Mouse (Mus musculus): Measurements from ENCODE around the gene Cic. TPM values are rescaled to one million over a fixed set of nuclear protein-coding genes. Genes with fewer than 3 reads are reported as not detected.

Gene Cic
- polyA plus RNA-seq, 2 experiments, result 48.9 to 155 TPM

DNA sequence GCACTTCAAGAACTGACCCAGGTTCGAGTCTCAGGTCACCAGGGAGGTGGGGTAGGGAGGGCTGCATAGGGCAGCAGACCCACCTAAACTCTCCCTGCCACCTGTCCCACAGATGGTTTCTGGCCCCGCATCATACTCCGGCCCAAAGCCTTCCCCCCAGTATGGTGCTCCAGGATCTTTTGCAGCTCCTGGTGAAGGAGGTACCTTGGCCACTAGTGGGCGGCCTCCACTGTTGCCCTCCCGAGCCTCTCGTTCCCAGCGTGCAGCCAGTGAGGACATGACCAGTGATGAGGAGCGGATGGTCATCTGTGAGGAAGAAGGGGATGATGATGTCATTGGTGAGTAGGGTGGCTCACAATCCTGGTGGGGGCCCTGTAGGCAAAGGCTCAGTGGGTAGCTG is 19.5 kb downstream of the Cic start:
- no peaks in the 10 kb centered on the region for H3K9me3 ChIP-seq (ENCODE audit: control insufficient read depth, low read length)
- H3K4me3 ChIP-seq (replicated peaks; ENCODE audit: low read length), result no peak overlapping the region
- WGBS, result 82% methylated on average over 8 of the region's 8 CpGs
- no peaks in the 10 kb centered on the region for H3K27me3 ChIP-seq (ENCODE audit: control insufficient read depth, insufficient read depth, low read length)
- no peak overlapping the region for H3K9ac ChIP-seq (ENCODE audit: low read depth, low read length, severe bottlenecking)
- DNase-seq (ENCODE audit: low spot score), result no peak
- no peak for ATAC-seq (ENCODE audit: low FRiP score, low read depth)
- H3K27ac ChIP-seq (replicated peaks; ENCODE audit: low read depth, low read length), result no peak overlapping the region
- no peak for TF ChIP-seq POLR2A (IDR thresholded peaks at IDR 0.05; ENCODE audit: borderline replicate concordance, extremely low read depth, insufficient read depth, insufficient read length)
- H3K4me1 ChIP-seq (ENCODE audit: control insufficient read depth, insufficient read depth, low read length), result peaks cover 11% of the 10 kb centered on the region
- peaks cover 77% of the 10 kb centered on the region for H3K36me3 ChIP-seq (ENCODE audit: control insufficient read depth, insufficient read depth, low read length)
- no peak overlapping the region for H3K4me2 ChIP-seq (replicated peaks; ENCODE audit: low read depth, low read length, severe bottlenecking)

DNA sequence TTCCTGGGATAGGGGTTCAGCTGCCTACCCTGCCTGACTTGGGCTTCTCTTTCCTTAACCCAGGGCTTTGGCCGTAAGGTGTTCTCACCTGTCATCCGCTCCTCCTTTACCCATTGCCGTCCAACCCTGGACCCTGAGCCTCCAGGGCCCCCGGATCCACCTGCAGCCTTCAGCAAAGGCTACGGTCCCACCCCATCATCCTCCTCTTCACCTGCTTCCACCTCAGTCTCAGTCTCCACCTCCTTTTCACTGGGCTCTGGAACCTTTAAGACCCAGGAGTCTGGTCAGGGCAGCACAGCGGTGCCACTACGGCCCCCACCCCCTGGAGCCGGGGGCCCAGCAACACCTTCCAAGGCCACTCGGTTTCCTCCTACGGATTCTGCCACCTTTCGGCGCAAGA is 20.5 kb downstream of the Cic start:
- peaks cover 87% of the 10 kb centered on the region for H3K36me3 ChIP-seq (ENCODE audit: control insufficient read depth, insufficient read depth, low read length)
- no peaks in the 10 kb centered on the region for H3K27me3 ChIP-seq (ENCODE audit: control insufficient read depth, insufficient read depth, low read length)
- no peak for ATAC-seq (ENCODE audit: low FRiP score, low read depth)
- H3K4me1 ChIP-seq (ENCODE audit: control insufficient read depth, insufficient read depth, low read length), result peaks cover 11% of the 10 kb centered on the region
- no peak for TF ChIP-seq POLR2A (IDR thresholded peaks at IDR 0.05; ENCODE audit: borderline replicate concordance, extremely low read depth, insufficient read depth, insufficient read length)
- DNase-seq (ENCODE audit: low spot score), result no peak
- no peaks in the 10 kb centered on the region for H3K9me3 ChIP-seq (ENCODE audit: control insufficient read depth, low read length)
- no peak overlapping the region for H3K9ac ChIP-seq (ENCODE audit: low read depth, low read length, severe bottlenecking)
- H3K4me3 ChIP-seq (replicated peaks; ENCODE audit: low read length), result no peak overlapping the region
- no peak overlapping the region for H3K4me2 ChIP-seq (replicated peaks; ENCODE audit: low read depth, low read length, severe bottlenecking)
- WGBS, result 96% methylated on average over 12 of the region's 12 CpGs
- no peak overlapping the region for H3K27ac ChIP-seq (replicated peaks; ENCODE audit: low read depth, low read length)

DNA sequence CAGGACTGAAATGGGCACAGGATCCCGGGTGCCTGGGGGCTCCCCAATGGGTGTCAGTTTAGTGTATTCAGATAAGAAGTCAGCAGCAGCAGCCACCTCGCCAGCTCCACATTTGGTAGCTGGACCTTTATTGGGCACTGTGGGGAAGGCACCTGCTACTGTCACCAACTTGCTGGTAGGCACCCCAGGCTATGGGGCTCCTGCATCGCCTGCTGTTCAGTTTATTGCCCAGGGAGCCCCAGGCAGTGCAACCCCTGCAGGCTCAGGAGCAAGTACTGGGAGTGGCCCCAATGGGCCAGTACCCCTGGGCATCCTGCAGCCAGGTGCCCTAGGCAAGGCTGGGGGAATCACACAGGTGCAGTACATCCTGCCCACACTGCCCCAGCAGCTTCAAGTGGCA is 21.2 kb downstream of the Cic start:
- no peak overlapping the region for H3K4me2 ChIP-seq (replicated peaks; ENCODE audit: low read depth, low read length, severe bottlenecking)
- H3K9ac ChIP-seq (ENCODE audit: low read depth, low read length, severe bottlenecking), result no peak overlapping the region
- H3K4me1 ChIP-seq (ENCODE audit: control insufficient read depth, insufficient read depth, low read length), result peaks cover 8% of the 10 kb centered on the region
- no peak overlapping the region for H3K27ac ChIP-seq (replicated peaks; ENCODE audit: low read depth, low read length)
- peaks cover 95% of the 10 kb centered on the region for H3K36me3 ChIP-seq (ENCODE audit: control insufficient read depth, insufficient read depth, low read length)
- H3K27me3 ChIP-seq (ENCODE audit: control insufficient read depth, insufficient read depth, low read length), result no peaks in the 10 kb centered on the region
- ATAC-seq (ENCODE audit: low FRiP score, low read depth) (no peak), DNase-seq (ENCODE audit: low spot score) (no peak)
- H3K9me3 ChIP-seq (ENCODE audit: control insufficient read depth, low read length), result no peaks in the 10 kb centered on the region
- no peak overlapping the region for H3K4me3 ChIP-seq (replicated peaks; ENCODE audit: low read length)
- TF ChIP-seq POLR2A (IDR thresholded peaks at IDR 0.05; ENCODE audit: borderline replicate concordance, extremely low read depth, insufficient read depth, insufficient read length), result no peak
- WGBS, result 89% methylated on average over 2 of the region's 3 CpGs

DNA sequence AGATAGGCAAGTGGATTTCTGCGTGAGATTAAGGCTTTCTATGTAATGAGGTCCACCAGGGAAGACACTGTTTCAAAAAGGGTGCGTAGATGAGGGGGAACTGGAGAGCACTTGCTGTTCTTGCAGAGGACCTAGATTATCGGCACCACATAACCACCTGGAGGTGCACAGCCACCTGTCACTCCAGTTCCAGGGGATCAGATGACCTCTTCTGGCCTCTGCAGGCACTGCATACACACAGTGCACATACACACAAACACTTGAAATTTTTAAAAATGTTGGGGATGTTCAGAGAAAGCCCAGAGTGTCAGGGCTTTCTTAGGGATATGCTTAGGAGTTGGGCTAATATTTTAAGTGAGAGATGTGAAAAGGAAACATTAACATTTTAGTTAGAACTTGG is 22.4 kb downstream of the Cic start:
- no peaks in the 10 kb centered on the region for H3K4me1 ChIP-seq (ENCODE audit: control insufficient read depth, insufficient read depth, low read length)
- no peak for TF ChIP-seq POLR2A (IDR thresholded peaks at IDR 0.05; ENCODE audit: borderline replicate concordance, extremely low read depth, insufficient read depth, insufficient read length)
- ATAC-seq (ENCODE audit: low FRiP score, low read depth), result no peak

DNA sequence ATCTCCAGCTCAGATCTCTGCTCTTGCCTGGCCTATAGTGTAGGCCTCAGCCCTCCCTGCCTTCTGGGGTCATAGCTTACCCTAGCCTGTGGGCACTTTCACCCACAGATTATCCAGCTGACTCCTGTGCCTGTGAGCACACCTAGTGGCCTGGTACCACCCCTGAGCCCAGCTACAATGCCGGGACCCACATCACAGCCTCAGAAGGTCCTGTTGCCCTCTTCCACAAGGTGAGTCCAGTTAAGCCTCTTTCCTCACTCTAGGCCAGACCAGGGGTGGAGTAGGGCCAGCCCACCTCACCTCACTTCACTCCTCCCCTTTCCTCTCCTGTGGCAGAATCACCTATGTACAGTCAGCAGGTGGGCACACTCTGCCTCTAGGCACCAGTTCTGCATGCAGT is 23.0 kb downstream of the Cic start:
- Histone ChIP-seq H3K4me1 (ENCODE audit: control insufficient read depth, insufficient read depth, low read length) (no peaks in the 10 kb centered on the region), H3K4me2 (replicated peaks; ENCODE audit: low read depth, low read length, severe bottlenecking) (no peak overlapping the region), H3K9ac (ENCODE audit: low read depth, low read length, severe bottlenecking) (no peak overlapping the region), H3K4me3 (replicated peaks; ENCODE audit: low read length) (no peak overlapping the region), H3K27me3 (ENCODE audit: control insufficient read depth, insufficient read depth, low read length) (no peaks in the 10 kb centered on the region), H3K36me3 (ENCODE audit: control insufficient read depth, insufficient read depth, low read length) (peaks cover 100% of the 10 kb centered on the region), H3K9me3 (ENCODE audit: control insufficient read depth, low read length) (no peaks in the 10 kb centered on the region), H3K27ac (replicated peaks; ENCODE audit: low read depth, low read length) (no peak overlapping the region)
- no peak for ATAC-seq (ENCODE audit: low FRiP score, low read depth)
- 95% methylated on average over 1 of the region's 1 CpGs for WGBS
- TF ChIP-seq POLR2A (IDR thresholded peaks at IDR 0.05; ENCODE audit: borderline replicate concordance, extremely low read depth, insufficient read depth, insufficient read length), result no peak
- no peak for DNase-seq (ENCODE audit: low spot score)

More for the DNA sequence above, 22.4 kb downstream of the Cic start:
- no peak for DNase-seq (ENCODE audit: low spot score)
- H3K27ac ChIP-seq (replicated peaks; ENCODE audit: low read depth, low read length), result no peak overlapping the region
- no peaks in the 10 kb centered on the region for H3K27me3 ChIP-seq (ENCODE audit: control insufficient read depth, insufficient read depth, low read length)
- 94% methylated on average over 3 of the region's 3 CpGs for WGBS
- H3K36me3 ChIP-seq (ENCODE audit: control insufficient read depth, insufficient read depth, low read length), result peaks cover 100% of the 10 kb centered on the region
- no peaks in the 10 kb centered on the region for H3K9me3 ChIP-seq (ENCODE audit: control insufficient read depth, low read length)
- no peak overlapping the region for H3K9ac ChIP-seq (ENCODE audit: low read depth, low read length, severe bottlenecking)
- no peak overlapping the region for H3K4me2 ChIP-seq (replicated peaks; ENCODE audit: low read depth, low read length, severe bottlenecking)
- no peak overlapping the region for H3K4me3 ChIP-seq (replicated peaks; ENCODE audit: low read length)

DNA sequence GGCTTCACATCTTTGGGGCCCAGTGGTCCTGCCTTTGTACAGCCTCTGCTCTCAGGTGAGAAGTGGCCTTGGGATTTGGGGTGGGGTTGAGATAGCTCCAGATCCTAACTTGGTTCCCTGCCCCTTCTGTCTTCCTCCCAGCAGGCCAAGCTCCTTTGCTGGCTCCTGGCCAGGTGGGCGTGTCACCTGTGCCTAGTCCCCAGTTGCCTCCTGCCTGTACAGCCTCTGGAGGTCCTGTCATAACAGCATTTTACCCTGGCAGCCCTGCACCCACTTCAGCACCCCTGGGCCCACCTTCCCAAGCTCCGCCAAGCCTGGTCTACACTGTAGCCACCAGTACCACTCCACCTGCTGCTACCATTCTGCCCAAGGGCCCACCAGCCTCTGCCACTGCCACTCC is 23.4 kb downstream of the Cic start:
- Histone ChIP-seq H3K4me1 (ENCODE audit: control insufficient read depth, insufficient read depth, low read length) (no peaks in the 10 kb centered on the region), H3K27ac (replicated peaks; ENCODE audit: low read depth, low read length) (0 out of 2 replicates have a peak overlapping the region, but pooled peaks have one; percentile 8), H3K27me3 (ENCODE audit: control insufficient read depth, insufficient read depth, low read length) (no peaks in the 10 kb centered on the region), H3K4me2 (replicated peaks; ENCODE audit: low read depth, low read length, severe bottlenecking) (no peak overlapping the region), H3K9ac (ENCODE audit: low read depth, low read length, severe bottlenecking) (no peak overlapping the region), H3K4me3 (replicated peaks; ENCODE audit: low read length) (no peak overlapping the region), H3K36me3 (ENCODE audit: control insufficient read depth, insufficient read depth, low read length) (peaks cover 100% of the 10 kb centered on the region), H3K9me3 (ENCODE audit: control insufficient read depth, low read length) (no peaks in the 10 kb centered on the region)
- DNase-seq (ENCODE audit: low spot score) (no peak), ATAC-seq (ENCODE audit: low FRiP score, low read depth) (no peak)
- WGBS, result 87% methylated on average over 2 of the region's 2 CpGs
- no peak for TF ChIP-seq POLR2A (IDR thresholded peaks at IDR 0.05; ENCODE audit: borderline replicate concordance, extremely low read depth, insufficient read depth, insufficient read length)

All from limb, embryonic 14.5 days (tissue).